Mouse (Mus musculus) embryo, embryonic 11.5 days (tissue): ENCODE measurements around the gene Suds3.

Source experiments
- DNase-seq: peaks from one replicate; pipeline ENCODE4 v3.0.0-alpha.2; 2012; ENCODE audit warnings: low read depth, low spot score

Gene Suds3

GRCm38 (mm10) chr5:117045101-117045500, 70.8 kb downstream of the Suds3 start:
- no peak for DNase-seq

- DNase-seq, result no peak
Measured at GRCm38 (mm10) chr5:117042661-117043060, 73.3 kb downstream of the Suds3 start.
